Mouse (Mus musculus): ENCODE measurements around the gene Samd4. TPM values are rescaled to one million over a fixed set of nuclear protein-coding genes. Genes with fewer than 3 reads are reported as not detected.

Samd4 gene
- polyA plus RNA-seq, 1 experiment from 2014 or later: 5.0 TPM

GRCm38 (mm10) chr14:46984542-46985125 is 102.0 kb downstream of the Samd4 start:
- H3K36me3 ChIP-seq (replicated peaks): no peaks in the 10 kb centered on the region
- no peak for ATAC-seq (ENCODE audit: low FRiP score)
- peaks cover 16% of the 10 kb centered on the region for H3K4me1 ChIP-seq
- H3K27ac ChIP-seq: no peak overlapping the region
- no peak overlapping the region for H3K4me2 ChIP-seq
- no peaks in the 10 kb centered on the region for H3K9me3 ChIP-seq
- WGBS: 56% methylated on average over 8 of the region's 8 CpGs
- H3K9ac ChIP-seq: no peak overlapping the region
- H3K27me3 ChIP-seq: peaks cover 3% of the 10 kb centered on the region; the same call in 1 of the 2 replicates
- no peak overlapping the region for H3K4me3 ChIP-seq (replicated peaks)

DNA sequence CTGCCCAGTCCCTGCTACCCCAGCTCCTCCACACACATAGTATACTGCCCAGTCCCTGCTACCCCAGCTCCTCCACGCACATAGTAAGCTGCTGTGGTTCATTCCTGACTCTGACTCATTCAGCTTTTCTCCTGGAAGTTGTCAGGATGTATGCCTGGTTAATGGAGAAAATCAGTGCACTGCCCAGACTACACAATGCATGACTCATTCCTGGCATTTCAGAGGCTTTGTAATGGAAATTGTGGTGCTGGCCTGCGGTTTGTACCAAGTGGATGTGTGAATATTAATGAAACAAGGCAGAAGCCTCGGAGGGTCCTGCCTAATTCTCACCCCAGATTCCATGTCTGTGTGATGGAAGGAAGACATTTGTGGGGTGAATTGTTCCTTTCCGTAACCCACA is 107.0 kb downstream of the Samd4 start:
- peak; percentile 81; the same call in 1 of the 2 replicates for ATAC-seq (ENCODE audit: low FRiP score)
- Histone ChIP-seq H3K4me1 (peaks cover 17% of the 10 kb centered on the region), H3K36me3 (replicated peaks) (no peaks in the 10 kb centered on the region), H3K9ac (no peak overlapping the region), H3K4me2 (no peak overlapping the region), H3K27ac (0 out of 2 replicates have a peak overlapping the region, but pooled peaks have one; percentile 56), H3K9me3 (no peaks in the 10 kb centered on the region), H3K27me3 (no peaks in the 10 kb centered on the region), H3K4me3 (replicated peaks) (no peak overlapping the region)
- WGBS: 9% methylated on average over 4 of the region's 4 CpGs

DNA sequence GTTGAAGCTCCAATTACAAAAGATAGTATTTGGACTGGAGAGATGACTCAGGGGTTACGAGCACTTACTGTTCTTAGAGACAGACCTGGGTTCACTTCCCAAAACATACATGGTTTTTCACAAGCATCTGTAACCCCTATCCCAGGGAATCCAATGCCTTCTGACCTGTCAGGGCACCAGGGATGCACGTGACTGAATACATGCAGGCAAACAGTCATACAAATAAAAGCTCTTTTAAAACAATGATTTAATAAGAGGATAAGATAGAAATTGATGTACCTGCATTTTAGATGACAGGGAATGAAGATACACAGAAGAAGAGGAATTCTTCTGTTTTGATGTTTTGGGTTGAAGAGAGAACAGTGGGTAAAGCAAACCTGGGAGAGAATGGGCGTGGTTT is 107.8 kb downstream of the Samd4 start:
- Histone ChIP-seq H3K9ac (no peak overlapping the region), H3K4me2 (no peak overlapping the region), H3K27ac (no peak overlapping the region), H3K4me1 (peaks cover 17% of the 10 kb centered on the region), H3K27me3 (no peaks in the 10 kb centered on the region), H3K4me3 (replicated peaks) (no peak overlapping the region), H3K9me3 (no peaks in the 10 kb centered on the region), H3K36me3 (replicated peaks) (no peaks in the 10 kb centered on the region)
- 83% methylated on average over 3 of the region's 3 CpGs for WGBS
- ATAC-seq (ENCODE audit: low FRiP score): no peak

- no peak for ATAC-seq (ENCODE audit: low FRiP score)
- H3K4me3 ChIP-seq (replicated peaks): no peak overlapping the region
- peaks cover 14% of the 10 kb centered on the region for H3K4me1 ChIP-seq
- H3K4me2 ChIP-seq: no peak overlapping the region
- 89% methylated on average over 7 of the region's 7 CpGs for WGBS
- H3K27ac ChIP-seq: no peak overlapping the region
- no peak overlapping the region for H3K9ac ChIP-seq
- H3K36me3 ChIP-seq (replicated peaks): no peaks in the 10 kb centered on the region
- no peaks in the 10 kb centered on the region for H3K9me3 ChIP-seq
- no peaks in the 10 kb centered on the region for H3K27me3 ChIP-seq
These were observed 112.0 kb downstream of the Samd4 start for GRCm38 (mm10) chr14:46994704-46995103.

- H3K4me1 ChIP-seq: no peaks in the 10 kb centered on the region; the same call in 1 of the 2 replicates
- no peak overlapping the region for H3K4me3 ChIP-seq (replicated peaks)
- no peaks in the 10 kb centered on the region for H3K27me3 ChIP-seq
- WGBS: 60% methylated on average over 9 of the region's 9 CpGs
- no peaks in the 10 kb centered on the region for H3K9me3 ChIP-seq
- H3K27ac ChIP-seq: no peak overlapping the region
- no peaks in the 10 kb centered on the region for H3K36me3 ChIP-seq (replicated peaks)
- no peak overlapping the region for H3K9ac ChIP-seq
- H3K4me2 ChIP-seq: no peak overlapping the region
- ATAC-seq (ENCODE audit: low FRiP score): no peak
These were observed 116.8 kb downstream of the Samd4 start for GRCm38 (mm10) chr14:46999321-47000025.

- no peaks in the 10 kb centered on the region; the same call in 1 of the 2 replicates for H3K4me1 ChIP-seq
- H3K36me3 ChIP-seq (replicated peaks): no peaks in the 10 kb centered on the region
- no peak overlapping the region for H3K4me3 ChIP-seq (replicated peaks)
- H3K4me2 ChIP-seq: no peak overlapping the region
- H3K9ac ChIP-seq: no peak overlapping the region
- no peak for ATAC-seq (ENCODE audit: low FRiP score)
- 81% methylated on average over 9 of the region's 11 CpGs for WGBS
- no peaks in the 10 kb centered on the region for H3K9me3 ChIP-seq
- H3K27ac ChIP-seq: no peak overlapping the region
- H3K27me3 ChIP-seq: no peaks in the 10 kb centered on the region
These were observed 117.6 kb downstream of the Samd4 start for GRCm38 (mm10) chr14:47000096-47000736.

GRCm38 (mm10) chr14:47000786-47001761 is 118.4 kb downstream of the Samd4 start:
- Histone ChIP-seq H3K27ac (no peak overlapping the region), H3K4me2 (no peak overlapping the region), H3K36me3 (replicated peaks) (no peaks in the 10 kb centered on the region), H3K27me3 (no peaks in the 10 kb centered on the region), H3K4me1 (no peaks in the 10 kb centered on the region; the same call in 1 of the 2 replicates), H3K9ac (no peak overlapping the region), H3K9me3 (no peaks in the 10 kb centered on the region), H3K4me3 (replicated peaks) (no peak overlapping the region)
- 80% methylated on average over 24 of the region's 24 CpGs for WGBS
- ATAC-seq (ENCODE audit: low FRiP score): no peak; the same call in 1 of the 2 replicates

DNA sequence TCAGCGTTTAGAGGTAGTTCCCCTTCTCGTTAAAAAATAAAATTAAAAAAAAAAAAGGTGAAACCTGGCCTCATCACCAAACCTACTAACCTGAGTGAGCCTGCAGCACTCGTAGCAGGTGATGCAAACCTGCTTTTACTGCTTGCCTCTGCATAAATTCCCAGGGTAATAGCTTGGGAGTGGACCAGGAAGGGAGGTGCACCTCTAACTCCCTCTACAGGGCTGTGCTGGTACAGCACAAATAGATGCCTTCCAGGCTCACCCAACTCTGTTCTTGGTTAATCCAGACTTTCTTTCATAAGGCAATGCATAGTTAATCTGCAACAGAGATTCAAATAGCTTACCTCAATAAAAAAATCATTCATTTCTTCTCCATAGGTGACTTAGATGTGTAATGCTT is 121.5 kb downstream of the Samd4 start:
- no peak for ATAC-seq (ENCODE audit: low FRiP score)
- Histone ChIP-seq H3K4me2 (no peak overlapping the region), H3K27me3 (no peaks in the 10 kb centered on the region), H3K9me3 (no peaks in the 10 kb centered on the region), H3K27ac (no peak overlapping the region), H3K36me3 (replicated peaks) (no peaks in the 10 kb centered on the region), H3K4me1 (no peaks in the 10 kb centered on the region; the same call in 1 of the 2 replicates), H3K4me3 (replicated peaks) (no peak overlapping the region), H3K9ac (no peak overlapping the region)
- 31% methylated on average over 3 of the region's 3 CpGs for WGBS

- no peaks in the 10 kb centered on the region for H3K36me3 ChIP-seq (replicated peaks)
- H3K9ac ChIP-seq: no peak overlapping the region
- peak overlapping the region; percentile 67 for H3K27ac ChIP-seq
- no peak overlapping the region for H3K4me3 ChIP-seq (replicated peaks)
- no peaks in the 10 kb centered on the region for H3K27me3 ChIP-seq
- peak; percentile 88 for ATAC-seq (ENCODE audit: low FRiP score)
- H3K9me3 ChIP-seq: no peaks in the 10 kb centered on the region
- H3K4me2 ChIP-seq: no peak overlapping the region; the same call in 1 of the 2 replicates
- 39% methylated on average over 18 of the region's 18 CpGs for WGBS
- peaks cover 19% of the 10 kb centered on the region for H3K4me1 ChIP-seq
These were observed 128.8 kb downstream of the Samd4 start for GRCm38 (mm10) chr14:47011171-47012139.

- 91% methylated on average over 3 of the region's 3 CpGs for WGBS
- no peaks in the 10 kb centered on the region for H3K9me3 ChIP-seq
- H3K36me3 ChIP-seq (replicated peaks): no peaks in the 10 kb centered on the region
These were observed 133.0 kb downstream of the Samd4 start for GRCm38 (mm10) chr14:47015618-47016017.

DNA sequence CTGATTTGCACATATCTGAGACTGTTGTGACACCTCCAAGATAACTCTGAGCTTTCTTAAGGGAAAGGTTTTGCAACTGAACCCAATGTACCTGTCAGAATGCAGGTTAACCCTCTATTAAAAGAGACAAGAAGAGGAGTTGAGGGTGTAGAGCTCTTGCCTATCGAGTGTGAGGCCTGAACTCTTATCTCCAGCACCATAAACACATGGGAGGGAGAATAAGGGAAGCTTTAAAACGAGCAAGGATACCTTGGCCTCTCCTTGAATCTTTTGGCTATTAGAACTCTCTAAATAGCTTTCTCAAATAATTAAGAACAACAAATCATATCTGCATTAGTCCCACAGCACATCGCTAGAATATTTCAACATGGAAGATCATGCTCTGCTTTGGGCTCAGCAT is 135.0 kb downstream of the Samd4 start:
- no peak overlapping the region for H3K4me3 ChIP-seq (replicated peaks)
- no peak for ATAC-seq (ENCODE audit: low FRiP score)
- H3K9ac ChIP-seq: no peak overlapping the region
- no peak overlapping the region for H3K27ac ChIP-seq
- H3K27me3 ChIP-seq: no peaks in the 10 kb centered on the region
- no peaks in the 10 kb centered on the region for H3K4me1 ChIP-seq
- H3K9me3 ChIP-seq: no peaks in the 10 kb centered on the region
- H3K4me2 ChIP-seq: no peak overlapping the region
- H3K36me3 ChIP-seq (replicated peaks): no peaks in the 10 kb centered on the region
- 82% methylated on average over 3 of the region's 3 CpGs for WGBS

More at GRCm38 (mm10) chr14:47015618-47016017, 133.0 kb downstream of the Samd4 start:
- Histone ChIP-seq H3K27me3 (no peaks in the 10 kb centered on the region), H3K4me1 (peaks cover 18% of the 10 kb centered on the region), H3K4me2 (no peak overlapping the region), H3K9ac (no peak overlapping the region), H3K27ac (no peak overlapping the region), H3K4me3 (replicated peaks) (no peak overlapping the region)
- no peak for ATAC-seq (ENCODE audit: low FRiP score)

Measured in forebrain, embryonic 12.5 days (tissue).